Mouse (Mus musculus) gastrocnemius, postnatal 25 days (tissue): Measurements from ENCODE around the gene Sox4. TPM values are rescaled to one million over a fixed set of nuclear protein-coding genes. Genes with fewer than 3 reads are reported as not detected.

Source experiments
- DNase-seq: peaks from one replicate; pipeline ENCODE4 v3.0.0; 2022
- long read RNA-seq, 2 experiments: library from polyadenylated mRNA; stranded (forward); transcript quantifications; one replicate each; pipeline ENCODE4 v2.0.0; 2021
- total RNA-seq, 2 experiments: library from RNA; stranded (reverse); gene quantifications; 1 replicate in 1 of 2; 2 replicates in 1 of 2; pipeline ENCODE4 v1.2.3; 2021

The Sox4 gene
- total RNA-seq, result 1 to 10 TPM; 4.8 to 5.3 TPM
- long read RNA-seq, experiment 1, full-length matches to known transcripts, result 3 of 3 reads
- long read RNA-seq, experiment 1, partial matches to known transcripts, result 0 of 3 reads
- long read RNA-seq, experiment 1, other reads (novel, unspliced or antisense), result 0 of 3 reads
- long read RNA-seq, experiment 2, full-length matches to known transcripts, result 13 of 13 reads
- long read RNA-seq, experiment 2, partial matches to known transcripts, result 0 of 13 reads
- long read RNA-seq, experiment 2, other reads (novel, unspliced or antisense), result 0 of 13 reads

DNA sequence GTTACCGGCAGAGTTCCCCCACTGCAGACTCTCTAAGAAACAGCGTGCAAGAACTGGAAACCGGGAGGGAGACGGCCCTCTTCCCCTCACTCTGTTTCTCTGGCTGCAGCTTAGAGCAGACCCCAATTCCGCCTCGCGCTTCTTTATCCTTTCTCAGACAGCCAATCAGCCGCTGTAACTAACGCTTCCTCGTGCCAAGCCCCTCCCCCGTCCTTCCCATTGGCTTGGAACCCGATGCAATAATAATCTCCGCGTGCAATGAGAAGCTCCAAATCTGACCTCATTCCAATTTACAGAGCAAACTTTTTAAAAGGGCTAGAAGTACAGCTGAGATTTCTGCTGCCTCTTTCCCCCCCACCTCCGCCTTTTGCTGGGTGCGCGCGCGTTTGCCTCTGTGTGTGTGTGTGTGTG is at the start of gene Sox4:
Gene Sox4, minus strand, starts transcription at position 133 of the 411 bp plus-strand sequence.
- DNase-seq, result peak; percentile 94

GRCm38 (mm10) chr13:28991899-28992664 is 38.6 kb upstream of the Sox4 start:
- no peak for DNase-seq

DNA sequence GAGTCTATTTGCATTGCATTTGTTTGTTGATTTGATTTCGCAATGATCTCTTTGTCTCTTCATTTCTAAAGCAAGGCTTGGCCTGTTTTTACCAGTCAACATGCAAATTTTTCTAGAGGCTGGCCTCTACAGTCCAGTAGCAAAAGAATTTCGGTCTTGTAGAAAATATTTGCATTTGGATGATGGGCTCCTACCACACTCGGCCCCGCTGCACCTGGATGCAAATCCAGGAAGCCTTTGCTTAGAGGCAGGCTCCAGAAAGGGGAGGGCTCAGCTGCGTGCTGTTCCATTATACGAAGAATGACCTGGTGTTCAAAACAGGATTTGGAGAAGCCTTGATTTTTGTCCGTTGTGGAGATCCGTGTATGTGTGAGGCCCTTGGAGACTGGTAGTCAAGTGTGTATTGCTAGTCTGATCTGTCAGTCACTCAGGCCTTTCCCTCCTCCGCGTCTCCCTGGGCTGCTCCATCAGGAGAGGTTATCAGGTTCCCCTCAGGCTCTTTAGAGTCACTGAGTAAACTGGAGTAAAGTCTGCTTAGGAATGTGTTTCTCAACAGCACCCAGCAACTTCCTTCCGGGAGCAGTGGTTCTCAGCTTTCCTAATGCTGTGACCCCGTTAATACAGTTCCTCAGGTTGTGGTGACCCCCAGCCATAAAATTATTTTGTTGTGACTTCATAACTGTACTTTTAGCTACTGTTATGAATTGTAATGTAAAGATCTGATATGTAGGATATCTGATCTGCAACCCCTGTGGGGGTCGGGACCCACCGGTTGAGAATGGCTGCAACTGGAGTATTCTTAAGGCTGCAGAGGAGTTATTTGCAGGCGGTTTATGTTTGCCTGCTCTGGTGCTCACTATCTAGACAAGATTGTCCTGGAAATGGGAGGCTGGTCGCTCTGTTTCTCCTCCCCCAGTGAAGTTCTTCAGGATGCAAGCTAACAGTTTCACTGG is 35.5 kb upstream of the Sox4 start:
- no peak for DNase-seq

- no peak for DNase-seq
These were observed 27.2 kb upstream of the Sox4 start for GRCm38 (mm10) chr13:28980681-28981080.

DNA sequence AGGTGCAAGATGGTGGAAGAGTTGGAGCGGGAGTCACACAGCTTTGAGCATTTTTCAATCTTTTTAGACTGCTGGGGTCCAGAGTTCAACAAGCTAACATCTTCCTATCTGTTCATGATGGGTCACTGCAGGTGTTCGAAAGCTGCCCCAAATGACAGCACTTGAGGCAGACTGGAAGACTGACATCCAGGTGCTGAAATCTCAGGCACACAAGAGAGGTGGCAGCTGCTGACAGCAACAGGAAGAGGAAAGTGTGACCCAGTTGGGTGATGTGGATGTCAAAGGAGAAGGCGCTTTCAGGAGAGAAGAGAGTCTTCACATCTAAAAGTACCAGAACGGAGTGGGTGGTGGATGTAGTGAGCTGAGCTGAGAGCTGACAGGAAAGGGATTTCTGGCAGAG is 21.5 kb upstream of the Sox4 start:
- no peak for DNase-seq

GRCm38 (mm10) chr13:28974597-28974996 is 21.1 kb upstream of the Sox4 start:
- no peak for DNase-seq

DNA sequence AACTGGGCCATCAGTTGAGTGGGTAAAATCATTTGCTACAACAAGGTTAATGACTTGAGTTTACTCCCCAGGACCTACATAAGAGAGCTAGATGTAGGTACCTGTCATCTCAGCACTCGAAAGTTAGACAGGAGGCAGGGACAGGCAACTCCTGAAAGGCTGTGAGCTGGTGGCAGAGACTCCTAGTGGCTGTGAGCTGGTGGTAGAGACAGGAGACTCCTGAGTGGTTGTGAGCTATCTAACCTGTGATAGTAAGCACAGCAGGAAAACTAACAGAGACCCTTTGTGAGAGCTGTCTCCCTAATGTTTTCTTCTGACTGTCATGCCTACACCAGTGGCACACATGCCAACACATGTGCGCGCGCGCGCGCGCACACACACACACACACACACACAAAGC is 7.4 kb upstream of the Sox4 start:
- DNase-seq, result no peak

DNA sequence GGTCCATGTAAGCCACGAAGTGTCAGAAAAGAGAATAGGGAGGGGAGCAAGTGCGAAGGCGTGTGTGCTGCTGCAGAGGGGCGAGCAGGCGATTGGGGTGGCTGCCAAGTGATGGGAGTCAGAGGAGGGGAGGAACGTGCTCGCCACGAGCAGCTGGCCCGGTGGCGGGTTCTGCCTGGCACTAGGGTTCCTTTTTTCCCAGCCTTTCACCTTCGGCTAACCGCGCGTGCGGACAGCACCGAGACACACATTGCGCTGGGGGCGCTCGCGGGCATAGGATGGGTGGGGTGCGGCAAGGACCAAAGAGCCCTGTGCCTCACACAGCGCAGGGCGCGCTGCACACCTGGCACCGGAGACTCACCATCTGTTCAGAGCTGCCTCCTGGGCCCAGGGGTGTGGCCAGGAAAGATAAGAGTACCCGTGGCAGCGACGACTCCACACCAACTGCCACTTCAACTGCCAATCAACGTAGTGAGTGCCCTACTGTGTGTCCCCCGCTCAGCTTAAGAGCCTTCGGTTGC is 6.0 kb upstream of the Sox4 start:
- DNase-seq, result peak; percentile 80

- DNase-seq, result no peak
These were observed 5.5 kb upstream of the Sox4 start for GRCm38 (mm10) chr13:28959068-28959440.

DNA sequence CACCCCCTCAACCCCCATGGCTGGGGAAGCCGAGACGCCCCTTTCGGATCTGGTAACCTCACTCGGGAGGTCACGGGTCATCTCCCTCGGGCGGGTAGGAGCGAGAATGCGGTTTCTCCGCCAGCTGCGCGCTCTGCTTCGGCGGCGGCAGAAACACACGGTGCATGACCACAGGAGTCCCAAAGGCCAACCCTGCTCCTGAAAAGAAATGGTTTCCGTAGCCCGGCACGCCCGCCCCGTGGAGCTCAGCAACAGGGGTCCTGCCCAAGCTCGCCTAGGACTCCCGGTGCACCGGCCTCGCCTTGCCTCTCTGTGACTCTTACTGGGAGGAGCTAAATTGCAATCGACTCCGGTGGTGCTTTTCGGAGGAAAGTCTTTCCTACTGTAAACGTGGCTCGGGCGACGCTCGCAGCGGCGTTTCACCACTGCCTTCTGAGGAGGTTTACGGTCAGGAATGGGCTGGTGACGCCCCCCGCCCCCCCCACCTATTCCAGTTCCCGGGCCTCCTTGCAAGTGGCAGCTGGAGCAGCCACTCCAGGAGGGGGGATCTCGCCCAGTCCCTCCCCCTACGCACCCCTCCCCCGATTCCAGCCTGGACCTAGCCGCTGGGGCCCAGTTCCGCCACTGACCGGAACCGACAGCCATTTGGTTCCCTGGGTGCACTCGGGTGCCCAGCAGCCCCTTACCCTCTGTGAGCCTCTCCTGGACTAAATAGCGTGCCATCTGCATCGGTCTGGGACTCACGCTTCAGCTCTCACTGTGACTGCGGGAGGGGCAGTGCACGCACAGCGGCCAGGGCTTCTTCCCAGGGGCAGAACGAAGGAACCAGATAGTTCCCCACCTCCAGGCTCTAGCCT is 4.9 kb upstream of the Sox4 start:
- peak; percentile 81 for DNase-seq

DNA sequence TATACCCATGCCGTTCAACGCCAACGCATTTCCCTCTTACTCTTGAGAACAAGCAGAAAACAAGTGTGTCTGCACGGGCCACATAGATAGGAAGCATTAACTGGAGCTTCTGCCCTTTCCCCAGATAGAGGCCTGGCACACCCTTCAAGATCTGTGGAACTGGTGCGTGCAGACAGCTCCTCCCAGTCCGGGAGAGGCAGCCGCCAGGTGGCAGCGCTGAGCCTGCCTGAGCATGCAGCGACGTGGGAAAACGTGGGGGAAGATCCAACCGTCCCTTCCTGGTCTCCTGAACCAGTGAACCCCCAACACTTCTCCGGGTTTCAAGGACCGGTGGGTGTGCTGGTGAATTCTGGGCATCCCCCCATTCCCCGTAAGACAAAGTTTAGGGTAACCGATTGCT is 4.3 kb upstream of the Sox4 start:
- peak; percentile 89 for DNase-seq

DNA sequence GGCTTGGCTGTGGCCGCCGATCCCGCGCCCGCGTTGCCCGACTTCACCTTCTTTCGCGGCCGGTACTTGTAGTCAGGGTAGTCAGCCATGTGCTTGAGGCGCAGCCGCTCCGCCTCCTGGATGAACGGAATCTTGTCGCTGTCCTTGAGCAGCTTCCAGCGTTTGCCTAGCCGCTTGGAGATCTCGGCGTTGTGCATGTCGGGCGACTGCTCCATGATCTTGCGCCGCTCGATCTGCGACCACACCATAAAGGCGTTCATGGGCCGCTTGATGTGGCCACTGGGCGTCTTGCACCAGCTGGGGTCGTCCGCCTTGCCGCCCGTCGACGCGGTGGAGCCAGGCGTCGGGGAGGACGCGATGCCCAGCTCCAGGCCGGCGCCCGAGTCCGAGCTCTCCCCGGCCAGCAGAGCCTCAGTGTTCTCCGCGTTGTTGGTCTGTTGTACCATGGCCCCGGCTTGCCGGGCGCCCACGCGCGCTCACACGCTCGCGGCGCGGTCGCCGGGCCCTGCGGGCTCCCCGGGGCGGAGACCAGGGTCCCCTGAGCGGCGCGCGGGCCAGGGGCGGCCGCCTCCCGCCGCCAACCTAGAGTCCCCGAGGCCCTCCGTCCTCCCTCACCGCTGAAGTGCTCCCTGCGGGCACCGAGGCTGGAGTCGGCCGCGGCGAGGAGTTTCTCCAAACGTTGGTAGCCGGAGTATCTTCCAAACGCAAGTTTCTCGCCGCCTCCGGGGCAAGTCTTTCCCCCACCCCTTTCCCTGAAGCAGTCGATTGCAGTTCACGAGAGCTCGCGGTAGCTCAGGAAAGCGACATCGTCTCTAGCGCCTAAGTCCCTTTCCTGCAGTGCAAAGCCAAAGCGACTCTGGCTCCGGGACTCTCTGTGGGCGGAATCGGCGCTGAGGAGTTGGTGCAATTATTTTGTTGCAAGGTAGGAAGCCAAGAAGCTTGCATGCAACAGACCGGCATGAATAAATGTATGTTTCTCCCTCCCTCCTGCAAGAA is 639 bp downstream of the Sox4 start:
- peak; percentile 43 for DNase-seq

GRCm38 (mm10) chr13:28951691-28952575 is 1.6 kb downstream of the Sox4 start:
- DNase-seq, result peak; percentile 36

- DNase-seq, result peak; percentile 36
These were observed 2.7 kb downstream of the Sox4 start for GRCm38 (mm10) chr13:28950623-28951491.

GRCm38 (mm10) chr13:28950266-28950622 is 3.3 kb downstream of the Sox4 start:
- DNase-seq, result no peak

GRCm38 (mm10) chr13:28949279-28949915 is 4.1 kb downstream of the Sox4 start:
- no peak for DNase-seq

DNA sequence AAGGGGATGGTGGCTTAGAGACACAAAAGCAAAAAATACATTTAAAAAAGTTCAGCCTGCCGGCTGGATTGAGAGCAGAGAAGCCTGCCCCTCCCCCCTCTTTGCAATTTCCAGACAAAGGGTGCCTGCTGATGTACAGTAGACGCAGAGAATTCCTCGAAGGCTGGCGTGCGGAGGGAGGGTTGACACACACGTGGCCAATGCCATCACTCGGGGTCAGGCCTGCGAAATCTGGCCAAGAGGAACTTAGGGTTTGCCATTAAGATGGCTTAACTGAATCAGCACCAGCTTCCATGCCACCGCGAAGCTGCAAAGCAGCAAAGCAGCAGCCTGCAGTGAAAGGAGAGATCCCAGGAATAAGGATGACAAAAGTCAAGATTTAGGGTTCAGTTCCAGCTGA is 5.0 kb downstream of the Sox4 start:
- DNase-seq, result no peak
